Mouse (Mus musculus): ENCODE measurements around the gene Ripk4. TPM values are rescaled to one million over a fixed set of nuclear protein-coding genes. Genes with fewer than 3 reads are reported as not detected.

Ripk4 gene
- total RNA-seq, 2 experiments from 2014 or later, result 0.19 TPM; not detected in 1

DNA sequence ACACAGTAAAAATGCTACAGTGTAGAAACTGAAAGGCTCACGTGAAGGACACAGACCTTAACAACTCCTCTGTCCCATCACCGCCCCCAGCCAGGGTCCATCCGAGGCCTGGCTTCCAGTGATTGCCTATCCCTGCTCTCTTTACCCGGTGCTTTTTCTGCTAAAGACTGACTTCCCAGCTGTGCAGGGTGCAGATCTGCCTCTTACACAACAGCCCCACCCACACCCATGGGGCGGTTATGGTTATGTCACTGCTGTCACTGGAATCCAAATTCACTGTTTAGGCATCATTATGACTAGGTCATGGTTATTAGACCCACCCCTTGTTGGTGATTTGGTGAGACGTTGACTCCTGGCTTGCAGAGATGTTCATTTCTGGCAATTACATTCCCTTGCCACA is 25.6 kb downstream of the Ripk4 start:
- intact Hi-C loops (cut with DNase I), result no loop called here
- DNase-seq, result peak; percentile 7 to 19

GRCm38 (mm10) chr16:97736562-97736961 is 27.0 kb downstream of the Ripk4 start:
- intact Hi-C loops (cut with DNase I), result no loop called here

GRCm38 (mm10) chr16:97734760-97735322 is 28.7 kb downstream of the Ripk4 start:
- intact Hi-C loops (cut with DNase I), result no loop called here
- no peak for DNase-seq

More at GRCm38 (mm10) chr16:97736562-97736961, 27.0 kb downstream of the Ripk4 start:
- no peak for DNase-seq

DNA sequence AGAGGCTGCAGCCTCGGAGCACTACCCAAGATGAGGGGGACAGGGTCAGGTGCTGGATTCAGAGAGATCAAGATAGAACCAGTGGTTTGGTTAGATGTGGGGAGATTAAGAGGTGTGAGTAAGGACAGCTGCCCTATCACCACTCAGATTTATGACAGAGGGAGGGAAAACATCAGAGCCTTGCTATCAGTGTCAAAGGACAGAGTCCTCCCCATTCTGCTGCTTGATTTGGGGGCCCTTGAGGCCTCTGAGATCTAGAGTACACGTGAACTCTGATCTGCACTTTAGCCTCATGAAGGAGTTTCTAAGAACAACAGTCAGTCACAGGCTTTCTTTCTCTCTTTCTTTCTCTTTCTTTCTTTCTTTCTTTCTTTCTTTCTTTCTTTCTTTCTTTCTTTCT is 30.0 kb downstream of the Ripk4 start:
- no peak for DNase-seq
- intact Hi-C loops (cut with DNase I), result no loop called here

- intact Hi-C loops (cut with DNase I), result no loop called here
- DNase-seq, result no peak
Measured at GRCm38 (mm10) chr16:97730321-97730720, 33.3 kb downstream of the Ripk4 start.

DNA sequence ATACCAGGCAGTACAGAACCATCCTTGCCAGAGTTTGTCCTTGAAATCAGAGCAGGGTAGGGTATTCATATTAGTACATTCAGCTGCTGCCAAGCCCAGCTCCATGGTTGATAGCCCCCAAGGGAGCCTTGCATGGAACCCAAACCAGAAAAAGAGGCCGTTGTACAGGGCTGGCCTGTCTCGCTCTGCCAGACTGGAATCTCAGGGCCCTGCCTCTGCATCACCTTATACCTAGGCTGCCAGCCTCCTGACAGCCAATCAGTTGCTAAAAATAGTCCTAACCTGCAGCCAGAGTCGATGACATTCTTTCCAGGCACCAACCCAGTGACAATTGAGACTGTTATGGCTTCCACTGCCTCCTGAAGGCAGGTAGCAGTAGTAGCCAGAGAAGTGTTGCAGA is 37.2 kb downstream of the Ripk4 start:
- intact Hi-C loops (cut with DNase I), result no loop called here
- no peak for DNase-seq

- no peak for DNase-seq
- intact Hi-C loops (cut with DNase I), result no loop called here
Measured at GRCm38 (mm10) chr16:97720093-97720492, 43.5 kb downstream of the Ripk4 start.

GRCm38 (mm10) chr16:97719392-97719983 is 44.1 kb downstream of the Ripk4 start:
- DNase-seq, result no peak
- intact Hi-C loops (cut with DNase I), result no loop called here

- no peak for DNase-seq
- intact Hi-C loops (cut with DNase I), result no loop called here
Measured at GRCm38 (mm10) chr16:97716567-97716966, 47.0 kb downstream of the Ripk4 start.

GRCm38 (mm10) chr16:97712129-97712528 is 51.5 kb downstream of the Ripk4 start:
- no peak for DNase-seq

DNA sequence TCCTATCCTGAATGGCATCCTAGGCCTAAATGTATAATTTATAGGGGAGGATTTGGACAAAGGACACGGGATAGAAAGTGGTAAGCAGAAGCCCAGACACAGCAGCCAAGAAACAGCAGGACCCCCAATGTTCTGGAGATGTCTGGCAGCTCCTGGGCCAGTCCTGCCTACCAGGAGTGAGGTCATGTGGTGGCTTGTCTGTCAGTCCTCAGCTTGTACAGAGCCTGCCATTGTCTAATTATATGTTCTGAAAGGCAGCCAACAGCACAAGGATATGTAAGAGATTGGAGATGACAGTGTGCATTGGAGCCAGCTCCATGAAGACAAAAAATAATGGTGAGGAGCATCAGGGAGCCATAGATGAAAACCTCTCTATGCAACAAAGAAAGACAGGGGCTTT is 61.7 kb downstream of the Ripk4 start:
- peak; percentile 4 to 7 for DNase-seq
- intact Hi-C loops (cut with DNase I), result no loop called here

More at GRCm38 (mm10) chr16:97712129-97712528, 51.5 kb downstream of the Ripk4 start:
- intact Hi-C loops (cut with DNase I), result no loop called here

- DNase-seq, result no peak
- intact Hi-C loops (cut with DNase I), result no loop called here
Measured at GRCm38 (mm10) chr16:97697769-97698168, 65.8 kb downstream of the Ripk4 start.

- no peak for DNase-seq
- intact Hi-C loops (cut with DNase I), result no loop called here
Measured at GRCm38 (mm10) chr16:97695709-97696108, 67.9 kb downstream of the Ripk4 start.

Other genes starting within 250 kb of the Ripk4 start
- not detected for gene Fam3b, start 249.0 kb downstream of the Ripk4 start, total RNA-seq (2021)
- gene Tmprss2, start 152.6 kb downstream of the Ripk4 start, total RNA-seq (2021), result not detected
- 1 to 10 TPM; 4.2 to 7.7 TPM for gene Prdm15, start 88.1 kb upstream of the Ripk4 start, total RNA-seq (2021)
- 10 to 100 TPM; 18.3 to 28.8 TPM for gene C2cd2, start 198.8 kb upstream of the Ripk4 start, total RNA-seq (2021)
- gene Zbtb21, start 198.8 kb upstream of the Ripk4 start, total RNA-seq (2021), result 1 to 10 TPM; 9.3 to 9.5 TPM
- 1 to 10 TPM; 4.1 to 4.3 TPM for gene B230307C23Rik, start 233.5 kb upstream of the Ripk4 start, total RNA-seq (2021)